Mouse (Mus musculus): ENCODE data around the gene Rnf225. TPM values are rescaled to one million over a fixed set of nuclear protein-coding genes. Genes with fewer than 3 reads are reported as not detected.
"Not testable (repeated sequence)": the region's sequence is repeated elsewhere in the genome, so short reads cannot be mapped to it uniquely, and the experiment has no call there.

Rnf225 gene
- polyA plus RNA-seq, 1 experiment from 2014 or later, result 2.3 TPM

DNA sequence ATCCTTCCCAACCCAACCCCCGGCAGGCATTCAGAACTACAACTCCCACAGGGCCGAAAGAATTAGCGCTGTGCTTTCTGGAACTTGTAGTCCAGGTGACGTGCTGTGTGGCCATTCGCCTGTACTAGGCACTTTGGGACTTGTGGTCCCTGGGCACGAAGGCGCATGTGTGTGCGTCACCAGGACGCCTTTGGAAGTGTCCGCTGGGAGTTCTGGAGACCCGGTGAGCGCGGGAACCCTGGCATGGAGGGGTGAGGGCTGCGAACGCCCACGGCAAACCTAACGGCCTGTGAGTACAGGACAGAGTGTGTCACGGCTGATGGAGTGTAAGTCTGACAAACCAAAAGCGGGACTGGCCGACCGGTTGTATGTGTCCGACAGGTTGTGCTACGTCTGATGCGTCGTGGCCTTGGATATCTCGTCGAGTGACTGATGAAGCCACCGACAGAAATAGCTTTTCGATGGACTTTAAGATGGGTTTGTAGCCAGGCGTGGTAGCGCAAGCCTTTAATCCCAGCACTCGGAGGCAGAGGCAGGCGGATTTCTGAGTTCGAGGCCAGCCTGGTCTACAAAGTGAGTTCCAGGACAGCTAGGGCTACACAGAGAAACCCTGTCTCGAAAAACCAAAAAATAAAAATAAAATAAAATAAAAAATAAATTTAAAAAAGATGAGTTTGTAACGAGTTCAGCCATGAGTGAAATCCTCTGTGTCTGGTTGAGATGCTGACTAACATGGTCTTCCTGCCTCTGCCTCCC is 29.4 kb upstream of the Rnf225 start, which contains the start of gene Zscan22:
Gene Zscan22 (plus strand): TSS at position 161 of the 756 bp plus-strand sequence.
- ATAC-seq (ENCODE audit: insufficient read depth, low FRiP score), result peak; percentile 99
- Histone ChIP-seq H3K27me3 (ENCODE audit: control insufficient read depth, insufficient read depth, low read length) (no peaks in the 10 kb centered on the region), H3K9me3 (replicated peaks; ENCODE audit: control insufficient read depth, low read length) (no peaks in the 10 kb centered on the region), H3K36me3 (ENCODE audit: control insufficient read depth, insufficient read depth, low read length) (no peaks in the 10 kb centered on the region), H3K4me3 (replicated peaks; ENCODE audit: low read length) (peak within 1 kb of the TSS; percentile 80), H3K4me2 (ENCODE audit: low read depth, low read length) (peak within 1 kb of the TSS; percentile 53), H3K9ac (ENCODE audit: low read length) (peak within 1 kb of the TSS; percentile 81), H3K27ac (ENCODE audit: low read length) (peak within 1 kb of the TSS; percentile 38; the same call in 1 of the 2 replicates), H3K4me1 (ENCODE audit: control insufficient read depth, insufficient read depth, low read length) (peaks cover 7% of the 10 kb centered on the region)
- WGBS, result 5% methylated on average over 36 of the region's 36 CpGs

DNA sequence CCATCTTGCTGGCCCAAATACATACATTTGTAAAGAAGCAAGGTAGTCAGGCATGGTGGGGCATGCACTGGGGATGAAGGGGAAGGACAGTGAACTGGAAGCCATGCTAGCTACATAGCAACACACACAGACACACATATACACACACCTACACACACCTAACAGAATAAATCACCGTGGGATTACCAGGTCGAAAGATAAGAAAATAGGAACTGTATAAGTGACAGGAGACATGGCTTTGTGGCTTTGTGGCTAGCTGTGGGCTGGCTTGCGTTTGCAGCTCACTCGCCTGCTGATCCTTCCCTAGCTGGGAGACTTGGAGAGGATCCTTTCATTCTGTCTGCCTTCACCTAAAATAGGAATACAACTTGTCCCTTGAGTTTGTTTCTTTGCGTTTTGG is 25.7 kb upstream of the Rnf225 start:
- H3K9me3 ChIP-seq (replicated peaks; ENCODE audit: control insufficient read depth, low read length), result no peaks in the 10 kb centered on the region
- no peak overlapping the region for H3K4me3 ChIP-seq (replicated peaks; ENCODE audit: low read length)
- H3K27me3 ChIP-seq (ENCODE audit: control insufficient read depth, insufficient read depth, low read length), result no peaks in the 10 kb centered on the region
- H3K36me3 ChIP-seq (ENCODE audit: control insufficient read depth, insufficient read depth, low read length), result no peaks in the 10 kb centered on the region
- H3K27ac ChIP-seq (ENCODE audit: low read length), result no peak overlapping the region
- no peak overlapping the region for H3K4me2 ChIP-seq (ENCODE audit: low read depth, low read length)
- H3K4me1 ChIP-seq (ENCODE audit: control insufficient read depth, insufficient read depth, low read length), result peaks cover 7% of the 10 kb centered on the region
- H3K9ac ChIP-seq (ENCODE audit: low read length), result no peak overlapping the region
- WGBS, result 87% methylated on average over 5 of the region's 5 CpGs
- no peak for ATAC-seq (ENCODE audit: insufficient read depth, low FRiP score)

DNA sequence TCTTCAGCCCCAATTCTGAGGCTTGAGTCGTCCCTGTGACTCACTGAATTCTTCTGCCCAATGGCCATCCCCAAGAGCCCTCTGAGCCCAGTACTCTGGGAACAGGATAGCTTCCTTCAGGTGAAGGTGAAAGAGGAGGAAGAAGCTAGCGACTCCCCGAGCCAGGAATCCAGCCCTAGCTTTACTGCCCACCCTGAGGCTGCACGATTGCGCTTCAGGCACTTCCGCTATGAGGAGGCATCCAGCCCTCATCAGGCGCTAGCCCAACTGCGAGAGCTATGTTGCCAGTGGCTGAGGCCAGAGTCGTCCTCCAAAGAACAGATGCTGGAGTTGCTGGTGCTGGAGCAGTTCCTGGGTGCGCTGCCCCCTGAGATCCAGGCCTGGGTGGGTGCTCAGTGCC is 23.6 kb upstream of the Rnf225 start:
- Histone ChIP-seq H3K36me3 (ENCODE audit: control insufficient read depth, insufficient read depth, low read length) (peaks cover 5% of the 10 kb centered on the region; the same call in 1 of the 2 replicates), H3K4me1 (ENCODE audit: control insufficient read depth, insufficient read depth, low read length) (peaks cover 4% of the 10 kb centered on the region), H3K9me3 (replicated peaks; ENCODE audit: control insufficient read depth, low read length) (no peaks in the 10 kb centered on the region), H3K4me2 (ENCODE audit: low read depth, low read length) (no peak overlapping the region), H3K9ac (ENCODE audit: low read length) (no peak overlapping the region), H3K27ac (ENCODE audit: low read length) (no peak overlapping the region), H3K27me3 (ENCODE audit: control insufficient read depth, insufficient read depth, low read length) (no peaks in the 10 kb centered on the region), H3K4me3 (replicated peaks; ENCODE audit: low read length) (no peak overlapping the region)
- WGBS, result 53% methylated on average over 10 of the region's 10 CpGs
- no peak for ATAC-seq (ENCODE audit: insufficient read depth, low FRiP score)

DNA sequence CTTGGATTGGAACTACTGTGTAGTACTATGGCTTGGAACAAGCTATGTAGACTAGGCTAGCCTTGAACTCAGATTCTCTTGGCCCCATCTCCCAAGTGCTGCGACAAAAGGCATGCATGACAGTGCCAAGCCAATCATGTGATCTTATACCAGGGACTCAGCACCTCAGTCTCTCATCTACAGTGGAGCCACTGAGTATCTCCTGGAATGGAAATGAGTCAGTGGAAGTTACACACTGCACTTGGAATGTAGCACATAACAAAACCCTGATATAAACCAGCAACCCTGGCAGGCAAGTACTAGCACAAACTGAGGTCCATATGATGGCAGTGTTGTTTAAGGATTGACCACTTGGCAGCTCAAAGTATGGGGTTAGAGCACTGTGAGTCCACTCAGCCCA is 22.1 kb upstream of the Rnf225 start:
- Histone ChIP-seq H3K27ac (ENCODE audit: low read length) (no peak overlapping the region), H3K9ac (ENCODE audit: low read length) (no peak overlapping the region), H3K4me3 (replicated peaks; ENCODE audit: low read length) (no peak overlapping the region), H3K27me3 (ENCODE audit: control insufficient read depth, insufficient read depth, low read length) (no peaks in the 10 kb centered on the region), H3K4me1 (ENCODE audit: control insufficient read depth, insufficient read depth, low read length) (no peaks in the 10 kb centered on the region), H3K4me2 (ENCODE audit: low read depth, low read length) (no peak overlapping the region), H3K36me3 (ENCODE audit: control insufficient read depth, insufficient read depth, low read length) (peaks cover 6% of the 10 kb centered on the region; the same call in 1 of the 2 replicates), H3K9me3 (replicated peaks; ENCODE audit: control insufficient read depth, low read length) (no peaks in the 10 kb centered on the region)
- ATAC-seq (ENCODE audit: insufficient read depth, low FRiP score), result no peak
- 88% methylated on average over 1 of the region's 1 CpGs for WGBS

DNA sequence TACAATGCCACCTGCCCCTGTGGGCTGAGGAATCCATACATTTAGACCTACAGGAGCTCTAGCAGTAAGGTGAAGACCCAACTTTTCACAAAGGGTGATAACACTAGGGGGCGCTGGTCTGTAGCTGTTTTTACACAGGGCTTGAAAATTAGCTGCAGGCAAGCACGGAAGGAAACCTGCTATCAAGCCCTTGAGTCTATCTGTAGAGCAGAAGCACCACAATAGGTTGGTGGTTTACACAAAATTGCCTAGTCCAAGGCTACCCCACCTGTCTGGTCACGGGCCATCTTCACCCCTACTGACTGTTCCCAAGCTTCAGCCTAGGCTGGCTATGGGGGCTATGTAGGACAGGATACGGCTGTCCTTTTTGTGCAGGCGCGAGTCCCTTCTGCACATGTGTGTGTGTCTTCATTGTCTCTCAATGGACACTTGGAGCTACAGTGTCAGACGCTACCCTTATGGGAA is 17.7 kb upstream of the Rnf225 start:
- H3K4me1 ChIP-seq (ENCODE audit: control insufficient read depth, insufficient read depth, low read length), result no peaks in the 10 kb centered on the region
- H3K4me2 ChIP-seq (ENCODE audit: low read depth, low read length), result peak overlapping the region; percentile 48
- H3K9ac ChIP-seq (ENCODE audit: low read length), result peak overlapping the region; percentile 76
- ATAC-seq (ENCODE audit: insufficient read depth, low FRiP score), result peak; percentile 24; the same call in 1 of the 2 replicates
- H3K9me3 ChIP-seq (replicated peaks; ENCODE audit: control insufficient read depth, low read length), result no peaks in the 10 kb centered on the region
- H3K27me3 ChIP-seq (ENCODE audit: control insufficient read depth, insufficient read depth, low read length), result no peaks in the 10 kb centered on the region
- WGBS, result 39% methylated on average over 7 of the region's 7 CpGs
- peak overlapping the region; percentile 58 for H3K4me3 ChIP-seq (replicated peaks; ENCODE audit: low read length)
- peaks cover 6% of the 10 kb centered on the region; the same call in 1 of the 2 replicates for H3K36me3 ChIP-seq (ENCODE audit: control insufficient read depth, insufficient read depth, low read length)
- H3K27ac ChIP-seq (ENCODE audit: low read length), result peak overlapping the region; percentile 91

DNA sequence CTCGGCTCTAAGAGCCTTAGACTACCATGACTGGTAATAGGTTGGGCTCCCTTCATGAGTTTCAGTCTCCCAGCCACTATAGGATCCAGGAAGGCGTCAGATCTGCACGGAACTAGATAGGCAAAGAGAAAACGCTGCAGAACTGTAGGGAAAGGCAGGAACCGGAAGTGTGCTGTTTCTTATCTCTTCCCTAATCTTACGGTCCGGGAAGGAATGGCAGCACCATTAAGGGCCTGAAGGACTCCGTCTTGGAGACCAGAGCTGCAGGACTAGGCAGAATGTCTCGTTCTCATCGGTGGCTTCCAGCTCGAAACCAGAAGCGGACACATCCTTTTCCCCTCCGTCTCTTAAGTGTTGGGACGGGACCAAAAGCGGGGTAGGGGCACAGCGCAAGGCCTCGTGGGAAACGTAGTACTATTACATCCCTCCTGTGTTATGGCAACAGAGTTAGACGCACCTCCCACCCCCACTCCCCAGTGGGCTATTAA is 17.0 kb upstream of the Rnf225 start:
- Histone ChIP-seq H3K9me3 (replicated peaks; ENCODE audit: control insufficient read depth, low read length) (no peaks in the 10 kb centered on the region), H3K4me2 (ENCODE audit: low read depth, low read length) (peak overlapping the region; percentile 48), H3K4me3 (replicated peaks; ENCODE audit: low read length) (peak overlapping the region; percentile 58), H3K27ac (ENCODE audit: low read length) (peak overlapping the region; percentile 91), H3K27me3 (ENCODE audit: control insufficient read depth, insufficient read depth, low read length) (no peaks in the 10 kb centered on the region), H3K4me1 (ENCODE audit: control insufficient read depth, insufficient read depth, low read length) (no peaks in the 10 kb centered on the region), H3K36me3 (ENCODE audit: control insufficient read depth, insufficient read depth, low read length) (peaks cover 6% of the 10 kb centered on the region; the same call in 1 of the 2 replicates), H3K9ac (ENCODE audit: low read length) (peak overlapping the region; percentile 76)
- peak; percentile 85 for ATAC-seq (ENCODE audit: insufficient read depth, low FRiP score)
- WGBS, result 5% methylated on average over 19 of the region's 19 CpGs

DNA sequence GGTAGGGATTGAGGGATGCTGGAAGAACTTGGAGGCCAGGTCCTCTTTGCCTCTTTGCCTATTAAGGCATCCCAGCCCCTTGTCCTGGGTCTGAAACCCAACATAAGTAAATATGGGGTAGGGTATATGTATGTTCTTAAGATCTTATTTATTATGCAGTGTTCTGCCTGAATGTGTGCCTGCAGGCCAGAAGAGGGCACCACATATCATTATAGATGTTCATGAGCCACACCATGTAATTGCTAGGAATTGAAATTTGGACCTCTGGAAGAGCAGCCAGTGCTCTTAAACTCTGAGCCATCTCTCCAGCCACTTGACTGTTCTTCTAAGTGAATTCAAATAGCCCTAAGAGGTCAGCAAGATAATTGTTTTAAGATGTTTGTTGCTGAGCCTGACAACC is 13.7 kb upstream of the Rnf225 start:
- Histone ChIP-seq H3K27ac (ENCODE audit: low read length) (no peak overlapping the region), H3K36me3 (ENCODE audit: control insufficient read depth, insufficient read depth, low read length) (peaks cover 2% of the 10 kb centered on the region; the same call in 1 of the 2 replicates), H3K4me1 (ENCODE audit: control insufficient read depth, insufficient read depth, low read length) (no peaks in the 10 kb centered on the region), H3K9ac (ENCODE audit: low read length) (no peak overlapping the region), H3K4me2 (ENCODE audit: low read depth, low read length) (no peak overlapping the region), H3K9me3 (replicated peaks; ENCODE audit: control insufficient read depth, low read length) (no peaks in the 10 kb centered on the region), H3K4me3 (replicated peaks; ENCODE audit: low read length) (no peak overlapping the region), H3K27me3 (ENCODE audit: control insufficient read depth, insufficient read depth, low read length) (no peaks in the 10 kb centered on the region)
- no peak for ATAC-seq (ENCODE audit: insufficient read depth, low FRiP score)

DNA sequence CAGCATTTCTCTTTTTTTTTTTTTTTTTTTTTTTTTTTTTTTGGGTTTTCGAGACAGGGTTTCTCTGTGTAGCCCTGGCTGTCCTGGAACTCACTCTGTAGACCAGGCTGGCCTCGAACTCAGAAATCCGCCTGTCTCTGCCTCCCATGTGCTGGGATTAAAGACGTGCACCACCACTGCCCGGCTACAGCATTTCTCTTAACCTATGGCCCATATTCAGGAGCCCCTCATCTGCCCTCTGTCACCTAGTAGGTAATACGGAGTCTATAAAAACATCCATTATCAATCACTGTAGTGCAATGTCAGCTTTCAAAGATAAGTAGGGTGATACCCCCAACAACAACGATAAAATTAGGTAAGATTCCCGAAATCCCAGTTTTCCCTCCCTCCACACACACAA is 6.7 kb upstream of the Rnf225 start:
- not testable (repeated sequence) for H3K9me3 ChIP-seq (replicated peaks; ENCODE audit: control insufficient read depth, low read length); H3K4me3 ChIP-seq (replicated peaks; ENCODE audit: low read length); H3K4me2 ChIP-seq (ENCODE audit: low read depth, low read length); H3K9ac ChIP-seq (ENCODE audit: low read length); H3K27me3 ChIP-seq (ENCODE audit: control insufficient read depth, insufficient read depth, low read length); H3K27ac ChIP-seq (ENCODE audit: low read length); ATAC-seq (ENCODE audit: insufficient read depth, low FRiP score)
- WGBS, result 75% methylated on average over 7 of the region's 8 CpGs
- peaks cover 24% of the 10 kb centered on the region for H3K36me3 ChIP-seq (ENCODE audit: control insufficient read depth, insufficient read depth, low read length)
- H3K4me1 ChIP-seq (ENCODE audit: control insufficient read depth, insufficient read depth, low read length), result peaks cover 12% of the 10 kb centered on the region

DNA sequence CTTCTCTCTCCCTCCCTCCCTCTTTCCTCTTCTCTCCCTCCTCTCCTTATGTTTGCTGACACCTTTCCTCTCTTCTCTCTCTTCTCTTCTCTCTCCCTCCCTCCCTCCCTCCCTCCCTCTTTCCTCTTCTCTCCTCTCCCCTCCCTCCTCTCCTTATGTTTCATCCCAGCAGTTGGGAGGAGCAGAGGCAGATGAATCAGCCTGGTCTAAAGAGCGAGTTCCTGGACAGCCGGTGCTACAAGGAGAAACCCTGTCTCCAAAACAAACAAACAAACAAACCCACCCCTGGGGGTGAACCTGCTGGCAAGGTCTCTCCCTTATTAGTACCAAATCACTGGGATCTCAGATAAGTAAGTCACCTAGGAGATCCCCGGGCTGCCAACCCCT is 5.9 kb upstream of the Rnf225 start:
- Histone ChIP-seq H3K36me3 (ENCODE audit: control insufficient read depth, insufficient read depth, low read length) (peaks cover 32% of the 10 kb centered on the region), H3K27me3 (ENCODE audit: control insufficient read depth, insufficient read depth, low read length) (no peaks in the 10 kb centered on the region)
- 0 out of 2 replicates have a peak, but pooled peaks have one; percentile 0 for ATAC-seq (ENCODE audit: insufficient read depth, low FRiP score)

More for the DNA sequence above, 5.9 kb upstream of the Rnf225 start:
- Histone ChIP-seq H3K4me1 (ENCODE audit: control insufficient read depth, insufficient read depth, low read length) (peaks cover 12% of the 10 kb centered on the region), H3K27ac (ENCODE audit: low read length) (peak overlapping the region; percentile 97), H3K4me2 (ENCODE audit: low read depth, low read length) (peak overlapping the region; percentile 93), H3K9me3 (replicated peaks; ENCODE audit: control insufficient read depth, low read length) (no peaks in the 10 kb centered on the region), H3K9ac (ENCODE audit: low read length) (peak overlapping the region; percentile 93), H3K4me3 (replicated peaks; ENCODE audit: low read length) (peak overlapping the region; percentile 89)
- WGBS, result 0% methylated on average over 3 of the region's 3 CpGs
